Mouse (Mus musculus): ENCODE results near the gene Rtn4.

DNA sequence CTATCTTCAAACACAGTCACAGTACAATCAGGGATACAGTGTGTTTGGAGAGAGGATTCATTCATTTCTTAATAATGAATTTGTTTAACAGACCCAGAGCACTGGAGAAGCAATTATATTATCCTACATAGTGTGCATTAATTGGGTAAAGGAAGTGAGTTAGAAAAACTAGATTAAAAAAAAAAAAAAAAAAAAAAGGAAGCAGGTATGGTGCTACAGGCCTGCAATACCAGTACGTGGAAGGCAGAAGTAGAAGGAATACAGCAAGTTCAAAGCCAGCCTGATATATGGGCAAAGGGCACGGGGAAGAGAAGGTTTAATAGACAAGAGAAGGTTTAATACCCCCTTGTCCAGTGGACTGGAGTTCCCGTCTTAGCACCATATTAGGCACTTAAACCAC is 86.2 kb downstream of the Rtn4 start:
- TF ChIP-seq CTCF (IDR thresholded peaks at IDR 0.05; ENCODE audit: borderline replicate concordance, extremely low read depth, insufficient read depth, insufficient read length) (no peak), POLR2A (IDR thresholded peaks at IDR 0.05; ENCODE audit: borderline replicate concordance, extremely low read depth, insufficient read depth, insufficient read length, poor library complexity, severe bottlenecking) (no peak)
